Mouse (Mus musculus) CH12.LX (cell line): ENCODE measurements around the gene Arhgef19. TPM values are rescaled to one million over a fixed set of nuclear protein-coding genes. Genes with fewer than 3 reads are reported as not detected.

ENCODE experiments used
- DNase-seq: peaks from one replicate; pipeline ENCODE4 v3.0.0-alpha.2; 2013; ENCODE audit errors: extremely low read depth
- H3K27ac ChIP-seq: 2 replicates; pipeline ENCODE4 v1.5.1; 2012; ENCODE audit warnings: low read depth, mild to moderate bottlenecking, control low read depth, moderate library complexity; ENCODE audit not compliant: insufficient read depth
- H3K27me3 ChIP-seq: replicated peaks from 2 replicates; pipeline ENCODE3; 2012; ENCODE audit warnings: inconsistent platforms
- H3K36me3 ChIP-seq, 2 experiments: replicated peaks in 1 of 2; 2 replicates each; pipeline versions ENCODE3 to v1.6.1; 2012; ENCODE audit warnings: inconsistent platforms in 1 of 2, low read length in 1 of 2, mild to moderate bottlenecking in 1 of 2, mixed read lengths in 1 of 2, moderate library complexity in 1 of 2; ENCODE audit not compliant: control insufficient read depth in 1 of 2, insufficient read depth in 1 of 2
- H3K4me1 ChIP-seq, 2 experiments: 2 replicates each; pipeline ENCODE4 v1.6.1; 2012; ENCODE audit warnings: inconsistent platforms in 1 of 2, moderate library complexity in 1 of 2; ENCODE audit not compliant: insufficient read depth in 2 of 2, control insufficient read depth in 1 of 2
- H3K4me2 ChIP-seq: 2 replicates; pipeline ENCODE4 v1.6.1; 2012; ENCODE audit warnings: low read depth, mild to moderate bottlenecking, control low read depth; ENCODE audit not compliant: poor library complexity, insufficient read depth, severe bottlenecking
- H3K4me3 ChIP-seq, 3 experiments: fragments of 150-350 bp in 1 of 3; sonication (generic) in 1 of 3; replicated peaks in 1 of 3; 2 replicates each; pipeline versions ENCODE3 to v1.5.1; 2011 to 2012; ENCODE audit warnings: low read depth in 2 of 3, low read length in 2 of 3, mild to moderate bottlenecking in 2 of 3, moderate library complexity in 2 of 3, control low read depth in 1 of 3, improper control_type of control experiment in 1 of 3, inconsistent platforms in 1 of 3, mixed read lengths in 1 of 3; ENCODE audit not compliant: poor library complexity in 1 of 3
- H3K79me2 ChIP-seq: replicated peaks from 2 replicates; pipeline ENCODE4 v1.6.1; 2012; ENCODE audit warnings: mild to moderate bottlenecking, moderate library complexity; ENCODE audit not compliant: control insufficient read depth, poor library complexity, insufficient read depth, severe bottlenecking; ENCODE audit errors: extremely low read depth
- H3K9ac ChIP-seq: 2 replicates; pipeline ENCODE4 v1.6.1; 2012; ENCODE audit warnings: low read depth, mild to moderate bottlenecking, control low read depth, moderate library complexity; ENCODE audit not compliant: insufficient read depth
- H3K9me3 ChIP-seq: replicated peaks from 2 replicates; pipeline ENCODE3; 2012; ENCODE audit warnings: low read length, inconsistent platforms, mixed read lengths
- CHD2 ChIP-seq: IDR thresholded peaks from 2 replicates; pipeline ENCODE4 v1.6.1; 2011; ENCODE audit warnings: low read length, improper control_type of control experiment
- CTCF ChIP-seq, 2 experiments: IDR thresholded peaks in 1 of 2; conservative IDR thresholded peaks in 1 of 2; 2 replicates each; pipeline ENCODE4 v1.5.1; 2011 to 2012; ENCODE audit warnings: low read depth in 2 of 2, low read length in 2 of 2, improper control_type of control experiment in 1 of 2, inconsistent platforms in 1 of 2, mild to moderate bottlenecking in 1 of 2, moderate library complexity in 1 of 2
- EP300 ChIP-seq: IDR thresholded peaks from 2 replicates; pipeline ENCODE4 v1.6.1; 2011; ENCODE audit warnings: low read length, improper control_type of control experiment
- ETS1 ChIP-seq: conservative IDR thresholded peaks from 2 replicates; pipeline ENCODE4 v1.6.1; 2012; ENCODE audit warnings: low read depth, mild to moderate bottlenecking, inconsistent platforms, low read length, improper control_type of control experiment, moderate library complexity
- GABPA ChIP-seq: IDR thresholded peaks from 2 replicates; pipeline ENCODE4 v1.6.1; 2012; ENCODE audit warnings: low read depth, low read length, improper control_type of control experiment, inconsistent platforms; ENCODE audit not compliant: insufficient replicate concordance
- IRF4 ChIP-seq: IDR thresholded peaks from 2 replicates; pipeline ENCODE4 v1.6.1; 2014; ENCODE audit warnings: low read depth, mild to moderate bottlenecking, inconsistent platforms, low read length, improper control_type of control experiment
- MAFK ChIP-seq: IDR thresholded peaks from 2 replicates; pipeline ENCODE4 v1.6.1; 2011; ENCODE audit warnings: low read length, improper control_type of control experiment; ENCODE audit not compliant: insufficient replicate concordance
- MAZ ChIP-seq: IDR thresholded peaks from 2 replicates; pipeline ENCODE4 v1.6.1; 2012; ENCODE audit warnings: low read depth, mild to moderate bottlenecking, inconsistent platforms, low read length, improper control_type of control experiment, moderate library complexity
- MEF2A ChIP-seq: IDR thresholded peaks from 2 replicates; pipeline ENCODE4 v1.6.1; 2014; ENCODE audit warnings: low read depth, mild to moderate bottlenecking, inconsistent platforms, low read length, improper control_type of control experiment, borderline replicate concordance
- MXI1 ChIP-seq: IDR thresholded peaks from 2 replicates; pipeline ENCODE4 v1.6.1; 2011; ENCODE audit warnings: mild to moderate bottlenecking, low read depth, low read length, improper control_type of control experiment
- PAX5 ChIP-seq: IDR thresholded peaks from 2 replicates; pipeline ENCODE4 v1.6.1; 2012; ENCODE audit warnings: low read length, inconsistent platforms, mixed read lengths
- SMC3 ChIP-seq: IDR thresholded peaks from 2 replicates; pipeline ENCODE4 v1.6.1; 2011; ENCODE audit warnings: low read depth, low read length, improper control_type of control experiment
- USF2 ChIP-seq: conservative IDR thresholded peaks from 2 replicates; pipeline ENCODE4 v1.6.1; 2011; ENCODE audit warnings: low read depth, low read length, improper control_type of control experiment
- ZKSCAN1 ChIP-seq: IDR thresholded peaks from 2 replicates; pipeline ENCODE4 v1.6.1; 2012; ENCODE audit warnings: low read depth, inconsistent platforms, low read length, improper control_type of control experiment, borderline replicate concordance
- ZMIZ1 ChIP-seq: IDR thresholded peaks from 2 replicates; pipeline ENCODE4 v1.6.1; 2012; ENCODE audit warnings: low read depth, mild to moderate bottlenecking, inconsistent platforms, low read length, improper control_type of control experiment
- ZNF384 ChIP-seq: IDR thresholded peaks from 2 replicates; pipeline ENCODE4 v1.6.1; 2012; ENCODE audit warnings: low read depth, low read length, improper control_type of control experiment, inconsistent platforms
- dilution Hi-C: fragments of 300-500 bp; cut with MboI; formaldehyde crosslinking; loops from 2 replicates; pipeline ENCODE4 v1.14.3; 2020; ENCODE audit warnings: low sequenced_read_pairs; ENCODE audit not compliant: extremely low pct_unique_long_range_greater_than_20kb, extremely low pct_ligation_motif_present
- in situ Hi-C: fragments of 300-500 bp; cut with MboI; formaldehyde crosslinking; loops from 3 replicates; pipeline ENCODE4 v1.14.3; 2019; ENCODE audit warnings: low sequenced_read_pairs, low pct_ligation_motif_present, low pct_unique_long_range_greater_than_20kb, mixed read lengths
- polyA plus RNA-seq: library from polyadenylated mRNA; unstranded; fragments of >175 nt; gene quantifications from 2 replicates; pipeline ENCODE4 v1.2.1, GENCODE M21; 2012; ENCODE audit warnings: low read depth; ENCODE audit not compliant: insufficient read length
- total RNA-seq, 2 experiments: library from RNA; depleted of rRNA; stranded (reverse); fragments of 300-350 nt in 1 of 2; fragments of >200 nt in 1 of 2; gene quantifications; 2 replicates each; pipeline ENCODE4 v1.2.3; 2012 to 2014

Arhgef19 gene
- total and polyA plus RNA-seq, 3 experiments = 0.19 to 0.21 TPM; not detected in 1

- peaks cover 5 to 28% of the 10 kb centered on the region in 2 experiments; a peak in 3 of 4 replicates for H3K4me1 ChIP-seq
- peak overlapping the region; percentile 91 for H3K9ac ChIP-seq
- peak overlapping the region; percentile 62 to 92 (median 71) for H3K4me3 ChIP-seq
- H3K9me3 ChIP-seq = no peaks in the 10 kb centered on the region
- dilution Hi-C loops = no loop called here
- H3K36me3 ChIP-seq = peaks cover 3 to 15% of the 10 kb centered on the region in 2 experiments
- H3K27me3 ChIP-seq = no peaks in the 10 kb centered on the region
- peak overlapping the region; percentile 54 for H3K27ac ChIP-seq
- TF ChIP-seq MAFK (no peak), ETS1 (no peak), ZMIZ1 (no peak), GABPA (no peak), ZKSCAN1 (no peak)
- H3K79me2 ChIP-seq = no peaks in the 10 kb centered on the region
- in situ Hi-C loops = loop anchor here (10.0 kb wide), 1 partner anchor 66 kb away; the partner anchor contains the start of gene Fbxo42
- peak; percentile 34 for DNase-seq
- peak overlapping the region; percentile 30 for H3K4me2 ChIP-seq
Observed at GRCm38 (mm10) chr4:141210524-141211219, 28.6 kb upstream of the Arhgef19 start.

DNA sequence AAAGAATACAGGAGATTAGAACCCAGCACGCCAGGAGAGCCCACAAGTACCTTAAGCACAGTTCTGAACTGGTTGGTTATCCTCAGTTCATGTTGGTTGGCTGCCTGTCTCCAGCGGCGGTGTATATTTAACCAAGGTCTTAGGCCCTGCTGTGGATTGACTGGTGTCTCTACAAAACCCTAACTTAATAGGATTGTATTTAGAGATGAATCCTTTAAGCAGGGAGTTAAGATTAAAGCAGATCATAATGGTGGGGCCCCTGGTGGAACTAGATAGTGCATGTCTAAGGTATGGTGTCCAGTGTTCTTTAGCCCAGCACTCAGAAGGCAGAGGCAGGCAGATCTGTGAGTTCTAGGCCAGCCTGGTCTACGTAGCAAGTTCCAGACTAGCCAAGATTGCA is 27.7 kb upstream of the Arhgef19 start:
- Histone ChIP-seq H3K9ac (no peak overlapping the region), H3K4me1 (peaks cover 5 to 28% of the 10 kb centered on the region in 2 experiments; a peak in 3 of 4 replicates), H3K4me2 (no peak overlapping the region), H3K4me3 (no peak overlapping the region), H3K79me2 (no peaks in the 10 kb centered on the region), H3K9me3 (no peaks in the 10 kb centered on the region), H3K27me3 (no peaks in the 10 kb centered on the region), H3K27ac (no peak overlapping the region), H3K36me3 (peaks cover 3 to 9% of the 10 kb centered on the region in 2 experiments)
- no peak for DNase-seq
- dilution Hi-C loops = no loop called here
- in situ Hi-C loops = loop anchor here (10.0 kb wide), 1 partner anchor 67 kb away; the partner anchor contains the start of gene Fbxo42
- TF ChIP-seq CTCF (conservative IDR thresholded peaks at IDR 0.05 in 1 of 2, IDR thresholded peaks at IDR 0.05 in 1 of 2; ENCODE audit: low read depth in 2 of 2, low read length in 2 of 2) (no peak), PAX5 (no peak), ZMIZ1 (no peak), GABPA (no peak), USF2 (no peak), EP300 (no peak), CHD2 (no peak), ZNF384 (no peak), MXI1 (no peak), IRF4 (no peak), MAZ (no peak), MEF2A (no peak), SMC3 (no peak)
